8 mouse cellular contexts compared by ENCODE assay signal in the genomic region with DNA sequence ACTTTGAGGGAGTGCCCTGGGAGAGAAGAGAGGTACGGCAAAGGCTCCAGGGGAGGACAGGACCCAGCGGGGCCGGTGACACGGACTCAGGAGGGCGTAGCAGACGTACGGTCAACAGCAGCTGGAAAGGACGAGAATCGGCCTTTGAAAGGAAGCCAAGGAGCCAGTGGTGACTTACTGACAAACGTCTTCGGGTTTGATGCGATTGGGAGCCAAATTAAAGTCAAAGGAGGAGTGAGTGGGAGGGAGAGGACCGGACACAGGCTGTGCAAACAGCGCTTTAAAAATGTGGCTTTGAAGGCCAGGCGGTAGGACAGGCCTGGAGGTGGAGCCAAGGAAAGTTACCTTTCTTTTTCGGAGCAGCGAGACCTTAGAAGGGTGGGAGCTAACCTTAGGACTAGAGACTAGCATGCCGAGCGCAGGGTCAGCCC.
DNase-seq lines count a peak whose midpoint lies in the region; ATAC-seq and TF ChIP-seq lines count a peak whose summit lies in the region.

No protein-coding gene starts in this region.

- no peaks in the 10 kb centered on the region for H3K36me3 ChIP-seq in hindbrain, embryonic 11.5 days (ENCODE audit: control insufficient read depth, insufficient read depth, low read length)
- H3K36me3 ChIP-seq in hindbrain, postnatal 0 days (ENCODE audit: insufficient read depth, low read length), result no peaks in the 10 kb centered on the region
- no peaks in the 10 kb centered on the region for H3K36me3 ChIP-seq in embryonic facial prominence, embryonic 10.5 days (replicated peaks)
- no peaks in the 10 kb centered on the region for H3K36me3 ChIP-seq in neural tube, embryonic 12.5 days

- TF ChIP-seq CTCF in hindbrain, postnatal 0 days (IDR thresholded peaks at IDR 0.05; ENCODE audit: low read depth), result no peak

- 10% methylated on average over 19 of the region's 19 CpGs for WGBS in hindbrain, embryonic 11.5 days
- 27% methylated on average over 19 of the region's 19 CpGs for WGBS in hindbrain, postnatal 0 days
- WGBS in embryonic facial prominence, embryonic 10.5 days, result 11% methylated on average over 19 of the region's 19 CpGs
- WGBS in neural tube, embryonic 12.5 days, result 8% methylated on average over 19 of the region's 19 CpGs

- no peak overlapping the region for H3K9ac ChIP-seq in hindbrain, embryonic 11.5 days (ENCODE audit: low read depth, low read length)
- H3K9ac ChIP-seq in hindbrain, postnatal 0 days (replicated peaks; ENCODE audit: low read length), result no peak overlapping the region
- H3K9ac ChIP-seq in neural tube, embryonic 12.5 days, result no peak overlapping the region

- H3K4me3 ChIP-seq in hindbrain, embryonic 11.5 days (ENCODE audit: low read depth, low read length), result no peak overlapping the region
- H3K4me3 ChIP-seq in hindbrain, postnatal 0 days (ENCODE audit: low read length), result no peak overlapping the region
- peak overlapping the region; percentile 28; the same call in 1 of the 2 replicates for H3K4me3 ChIP-seq in embryonic facial prominence, embryonic 10.5 days
- no peak overlapping the region for H3K4me3 ChIP-seq in neural tube, embryonic 12.5 days

- no peak overlapping the region for H3K27ac ChIP-seq in hindbrain, embryonic 11.5 days (ENCODE audit: low read depth, low read length)
- H3K27ac ChIP-seq in hindbrain, postnatal 0 days, result no peak overlapping the region
- no peak overlapping the region; the same call in 1 of the 2 replicates for H3K27ac ChIP-seq in embryonic facial prominence, embryonic 10.5 days (replicated peaks)
- no peak overlapping the region for H3K27ac ChIP-seq in neural tube, embryonic 12.5 days

- peak; percentile 29 for DNase-seq in hindbrain, embryonic 11.5 days (ENCODE audit: low spot score)
- no peak for DNase-seq in hindbrain, postnatal 0 days (ENCODE audit: low spot score)
- DNase-seq in embryonic facial prominence, embryonic 10.5 days (ENCODE audit: low spot score), result peak; percentile 26
- DNase-seq in kidney, postnatal 14 days, result peak; percentile 26
- DNase-seq in urinary bladder, adult 18-20 months (ENCODE audit: low spot score in 2 of 2), result no peak
- no peak for DNase-seq in left cerebral cortex, postnatal 4 days
- DNase-seq in urinary bladder, postnatal 10 days (ENCODE audit: low spot score), result no peak

- no peaks in the 10 kb centered on the region for H3K9me3 ChIP-seq in hindbrain, embryonic 11.5 days (ENCODE audit: control insufficient read depth, low read length)
- H3K9me3 ChIP-seq in hindbrain, postnatal 0 days (ENCODE audit: low read length), result no peaks in the 10 kb centered on the region
- H3K9me3 ChIP-seq in embryonic facial prominence, embryonic 10.5 days, result no peaks in the 10 kb centered on the region
- no peaks in the 10 kb centered on the region for H3K9me3 ChIP-seq in neural tube, embryonic 12.5 days

- H3K27me3 ChIP-seq in hindbrain, embryonic 11.5 days (ENCODE audit: control insufficient read depth, insufficient read depth, low read length), result no peaks in the 10 kb centered on the region
- no peaks in the 10 kb centered on the region for H3K27me3 ChIP-seq in hindbrain, postnatal 0 days (ENCODE audit: insufficient read depth, low read length)
- H3K27me3 ChIP-seq in embryonic facial prominence, embryonic 10.5 days (replicated peaks; ENCODE audit: low read depth, poor library complexity, severe bottlenecking), result peaks cover 31% of the 10 kb centered on the region
- H3K27me3 ChIP-seq in neural tube, embryonic 12.5 days (replicated peaks), result 0 out of 2 replicates have a peak, but pooled peaks cover 4% of the 10 kb centered on the region

- no peak overlapping the region; the same call in 1 of the 2 replicates for H3K4me2 ChIP-seq in hindbrain, embryonic 11.5 days (replicated peaks; ENCODE audit: low read depth, low read length)
- no peak overlapping the region for H3K4me2 ChIP-seq in hindbrain, postnatal 0 days (ENCODE audit: low read depth, low read length)
- H3K4me2 ChIP-seq in neural tube, embryonic 12.5 days (replicated peaks), result peak overlapping the region; percentile 8; the same call in 1 of the 2 replicates

- intact Hi-C loops in left cerebral cortex, postnatal 4 days (cut with DNase I), result no loop called here

- peaks cover 2% of the 10 kb centered on the region; the same call in 1 of the 2 replicates for H3K4me1 ChIP-seq in hindbrain, embryonic 11.5 days (replicated peaks; ENCODE audit: control insufficient read depth, insufficient read depth, low read length)
- H3K4me1 ChIP-seq in hindbrain, postnatal 0 days (ENCODE audit: insufficient read depth, low read length), result peaks cover 3% of the 10 kb centered on the region; the same call in 1 of the 2 replicates
- H3K4me1 ChIP-seq in embryonic facial prominence, embryonic 10.5 days, result peaks cover 40% of the 10 kb centered on the region
- peaks cover 13% of the 10 kb centered on the region for H3K4me1 ChIP-seq in neural tube, embryonic 12.5 days

- no peak for ATAC-seq in hindbrain, embryonic 11.5 days (ENCODE audit: low FRiP score)
- ATAC-seq in hindbrain, postnatal 0 days, result no peak
- no peak for ATAC-seq in neural tube, embryonic 12.5 days (ENCODE audit: low FRiP score, low read depth)

Comparison
In these comparisons a context has a peak if more than half of its experiments do, and no peak if none do; other contexts are left out.
1. DNase-seq: peak in hindbrain, embryonic 11.5 days (single experiment), embryonic facial prominence, embryonic 10.5 days (single experiment) and kidney, postnatal 14 days (single experiment); none in hindbrain, postnatal 0 days (single experiment), urinary bladder, adult 18-20 months (0 of 2), left cerebral cortex, postnatal 4 days (single experiment) and urinary bladder, postnatal 10 days (single experiment).